Mouse (Mus musculus) kidney, adult 2 months (tissue): ENCODE measurements at regions not wholly inside any gene's neighbourhood (a gene's known extent, or its start where the extent isn't known, plus 50 kb on each side); places are given as distances from the start of the nearest gene placed in this dataset.

ENCODE experiments used
- CTCF ChIP-seq: fragments of 200-500 bp; conservative IDR thresholded peaks from 2 replicates; pipeline ENCODE4 v1.5.1; 2011; ENCODE audit warnings: low read depth, mild to moderate bottlenecking, control low read depth, low read length, moderate library complexity, mixed read lengths; ENCODE audit not compliant: insufficient read depth, insufficient read length
- POLR2A ChIP-seq: fragments of 200-500 bp; IDR thresholded peaks from one replicate; pipeline ENCODE4 v1.6.1; 2011; ENCODE audit warnings: low read depth, low read length, control low read depth

- TF ChIP-seq CTCF (no peak), POLR2A (no peak)
Observed at GRCm38 (mm10) chr9:61055392-61055791, 261.1 kb downstream of the Uaca start.
